Mouse (Mus musculus): ENCODE measurements around the gene Fastkd5.

DNA sequence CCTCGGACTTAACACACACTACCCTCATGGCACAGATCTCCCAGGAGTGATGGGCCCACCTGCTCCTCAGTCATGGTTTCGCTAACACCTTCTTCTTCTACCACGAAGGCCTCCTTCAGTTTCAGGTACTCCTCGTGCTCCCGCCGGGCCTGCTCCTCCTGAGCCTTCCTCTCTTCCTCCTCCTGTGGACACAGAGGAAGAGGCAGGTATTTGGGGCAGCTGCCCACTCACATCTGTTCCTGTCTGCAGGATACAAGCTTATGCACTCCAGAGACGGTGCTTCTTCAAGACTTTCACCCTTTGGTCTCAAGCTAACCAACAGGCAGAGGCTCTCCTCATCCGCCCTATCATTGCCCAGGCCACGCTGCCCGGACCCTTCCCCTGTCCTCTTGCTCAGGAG, 28.7 kb upstream of the Fastkd5 start:
- TF ChIP-seq CTCF (conservative IDR thresholded peaks at IDR 0.05; ENCODE audit: low read length) (no peak), POU5F1 (IDR thresholded peaks at IDR 0.05; ENCODE audit: borderline replicate concordance, low read length) (no peak)

All from E14TG2a.4 (cell line).